Mouse (Mus musculus): Measurements from ENCODE around the gene Rexo1. TPM values are rescaled to one million over a fixed set of nuclear protein-coding genes. Genes with fewer than 3 reads are reported as not detected.
"Not testable (repeated sequence)": the region's sequence is repeated elsewhere in the genome, so short reads cannot be mapped to it uniquely, and the experiment has no call there.

Rexo1 gene
- polyA plus RNA-seq (2015; fragmentation: Nextera tagmentation; extraction: Ambion mirVana): 29.5 TPM in 2 replicates

DNA sequence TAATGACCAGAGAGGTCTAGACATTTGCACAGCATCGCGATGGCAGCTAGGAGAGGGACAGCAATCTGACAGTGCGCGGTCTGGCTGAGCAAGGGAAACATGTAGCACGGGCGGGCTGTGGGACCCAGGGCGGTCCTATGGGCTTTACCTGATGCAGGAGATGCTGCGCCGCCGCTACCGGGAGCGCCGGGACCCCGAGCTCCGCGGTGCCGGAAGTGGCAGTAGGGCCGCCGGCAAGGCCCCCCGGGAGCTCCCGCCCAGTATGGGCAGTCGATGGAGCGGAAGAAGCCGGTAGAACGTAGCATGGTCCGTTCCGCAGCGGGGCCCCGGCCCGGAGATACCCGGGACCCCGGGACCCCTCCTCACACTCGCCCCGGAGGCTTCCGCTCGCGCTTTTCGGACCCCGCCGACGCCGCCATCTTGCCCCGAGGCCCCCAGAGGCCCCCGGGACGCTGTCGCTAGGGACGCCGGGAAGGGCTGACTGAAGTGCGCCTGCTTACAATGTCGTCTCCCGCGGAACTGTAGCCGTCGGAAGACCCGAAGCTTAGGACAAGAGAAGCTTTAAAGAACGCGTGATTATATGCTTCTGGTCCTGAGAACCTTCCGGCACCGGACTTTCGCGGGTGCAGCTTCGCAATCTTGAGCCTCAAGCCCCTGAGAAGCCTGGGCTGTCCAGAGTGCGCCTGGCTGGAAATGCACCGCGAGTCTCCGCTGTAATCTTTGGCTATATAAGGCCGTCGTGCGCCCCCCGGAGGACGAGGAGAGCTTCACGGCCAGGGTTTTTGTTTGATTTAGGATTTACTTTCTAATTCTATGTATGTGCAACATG, at the start of gene Rexo1:
Gene Rexo1, minus strand, starts transcription at position 445 of the 829 bp plus-strand sequence.
- peaks cover 51% of the 10 kb centered on the region for H3K4me1 ChIP-seq

DNA sequence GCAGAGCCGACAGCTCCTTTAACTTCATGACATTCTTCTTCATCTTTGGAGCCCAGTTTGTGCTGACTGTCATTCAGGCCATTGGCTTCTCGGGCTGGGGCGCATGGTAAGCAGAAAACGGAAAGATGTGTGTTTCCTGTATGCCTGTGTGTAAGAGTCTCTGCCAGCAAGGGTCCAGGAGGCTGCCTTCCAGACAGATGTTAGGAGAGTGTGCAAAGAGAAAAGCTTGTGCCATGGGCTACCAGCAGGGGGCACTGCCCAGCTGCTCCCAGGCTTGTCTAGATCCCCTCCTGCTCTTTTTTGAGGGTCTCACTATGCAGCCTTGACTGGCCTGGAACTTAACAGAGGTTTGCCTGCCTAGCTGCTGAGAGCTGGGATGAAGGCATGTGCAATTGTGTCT, 49.7 kb upstream of the Rexo1 start:
- H3K9me3 ChIP-seq (replicated peaks): no peaks in the 10 kb centered on the region
- H3K4me1 ChIP-seq: no peaks in the 10 kb centered on the region
- no peak overlapping the region for H3K27ac ChIP-seq (replicated peaks)
- no peak for ATAC-seq (ENCODE audit: low FRiP score)
- H3K36me3 ChIP-seq: peaks cover 82% of the 10 kb centered on the region
- no peak overlapping the region for H3K4me3 ChIP-seq (replicated peaks)
- H3K27me3 ChIP-seq (replicated peaks): no peaks in the 10 kb centered on the region
- WGBS: 83% methylated on average over 4 of the region's 4 CpGs
- no peak overlapping the region for H3K9ac ChIP-seq (replicated peaks)
- no peak overlapping the region for H3K4me2 ChIP-seq

More for the DNA sequence above, at the start of gene Rexo1:
- no peaks in the 10 kb centered on the region for H3K9me3 ChIP-seq (replicated peaks)
- H3K27me3 ChIP-seq (replicated peaks): no peaks in the 10 kb centered on the region
- WGBS: 0% methylated on average over 69 of the region's 72 CpGs
- H3K36me3 ChIP-seq: no peaks in the 10 kb centered on the region
- peak within 1 kb of the TSS; percentile 94 for H3K27ac ChIP-seq (replicated peaks)
- peak within 1 kb of the TSS; percentile 82 for H3K4me2 ChIP-seq
- peak within 1 kb of the TSS; percentile 90 for H3K9ac ChIP-seq (replicated peaks)
- H3K4me3 ChIP-seq (replicated peaks): peak within 1 kb of the TSS; percentile 98
- peak; percentile 83 for ATAC-seq (ENCODE audit: low FRiP score)

DNA sequence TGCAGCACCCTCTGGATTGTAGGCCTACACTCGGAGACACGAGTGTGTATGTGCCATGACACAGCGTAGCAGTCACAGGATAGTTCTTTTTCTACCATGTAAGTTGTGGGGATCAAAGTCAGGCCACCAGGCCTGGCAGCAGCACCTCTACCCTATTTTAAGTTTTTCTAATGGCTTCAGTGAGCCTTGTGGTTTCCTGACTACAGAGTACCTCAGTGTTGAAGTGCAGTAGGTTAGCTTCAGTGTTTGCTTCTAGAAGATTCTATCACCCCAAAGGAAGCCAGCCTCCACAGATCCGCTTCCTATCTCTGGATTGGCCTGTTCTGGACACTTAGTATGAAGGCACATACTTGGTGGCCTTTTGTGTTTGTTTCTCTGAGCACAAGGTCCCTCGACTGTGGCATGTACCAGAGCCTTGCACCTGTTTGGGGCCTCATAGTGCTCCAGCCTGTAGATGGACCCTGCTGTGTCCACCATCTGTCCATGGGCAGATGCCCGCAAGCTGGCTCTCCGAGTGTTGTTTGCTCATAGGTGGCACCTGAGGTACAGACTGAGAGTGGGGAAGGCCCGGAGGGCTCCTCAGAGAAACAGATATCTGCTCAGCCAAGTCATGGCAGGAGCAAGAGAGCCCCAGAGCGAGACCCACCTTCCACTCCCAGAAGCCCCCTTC, 48.9 kb upstream of the Rexo1 start:
- Histone ChIP-seq H3K9me3 (replicated peaks) (no peaks in the 10 kb centered on the region), H3K27me3 (replicated peaks) (no peaks in the 10 kb centered on the region), H3K9ac (replicated peaks) (no peak overlapping the region), H3K36me3 (peaks cover 75% of the 10 kb centered on the region), H3K4me1 (no peaks in the 10 kb centered on the region), H3K27ac (replicated peaks) (no peak overlapping the region), H3K4me3 (replicated peaks) (no peak overlapping the region), H3K4me2 (no peak overlapping the region)
- ATAC-seq (ENCODE audit: low FRiP score): no peak
- 93% methylated on average over 9 of the region's 9 CpGs for WGBS

DNA sequence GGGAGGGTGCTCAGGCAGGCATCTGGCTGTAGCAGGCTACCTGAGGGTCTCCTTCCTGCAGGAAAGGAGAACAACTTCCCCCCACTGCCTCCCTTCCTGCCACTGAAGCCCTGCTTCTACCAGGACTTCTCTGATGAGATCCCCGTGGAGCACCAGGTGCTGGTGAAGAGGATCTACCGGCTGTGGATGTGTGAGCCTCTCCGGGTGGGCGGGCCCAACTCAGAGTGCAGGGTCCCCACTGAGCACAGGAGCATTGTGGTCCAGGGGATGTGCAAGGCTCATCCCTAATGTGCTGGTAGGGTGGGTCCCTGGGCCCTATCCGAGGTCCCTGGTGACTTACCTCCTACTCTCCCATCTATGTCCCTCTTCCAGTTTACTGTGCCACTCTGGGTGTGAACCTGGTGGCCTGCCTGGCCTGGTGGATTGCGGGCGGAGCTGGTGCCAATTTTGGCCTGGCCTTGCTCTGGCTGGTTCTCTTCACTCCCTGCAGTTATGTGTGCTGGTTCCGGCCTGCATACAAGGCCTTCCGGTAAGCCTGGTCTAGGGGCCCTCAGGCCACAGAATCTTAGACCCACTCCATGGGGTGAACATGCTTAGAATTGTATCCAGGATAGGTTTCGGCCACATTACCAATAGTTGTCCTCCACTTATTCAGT, 48.0 kb upstream of the Rexo1 start:
- Histone ChIP-seq H3K4me3 (replicated peaks) (no peak overlapping the region), H3K9ac (replicated peaks) (no peak overlapping the region), H3K27me3 (replicated peaks) (no peaks in the 10 kb centered on the region), H3K27ac (replicated peaks) (no peak overlapping the region), H3K4me2 (no peak overlapping the region), H3K4me1 (peaks cover 6% of the 10 kb centered on the region), H3K9me3 (replicated peaks) (no peaks in the 10 kb centered on the region), H3K36me3 (peaks cover 67% of the 10 kb centered on the region)
- 90% methylated on average over 10 of the region's 10 CpGs for WGBS
- no peak for ATAC-seq (ENCODE audit: low FRiP score)

DNA sequence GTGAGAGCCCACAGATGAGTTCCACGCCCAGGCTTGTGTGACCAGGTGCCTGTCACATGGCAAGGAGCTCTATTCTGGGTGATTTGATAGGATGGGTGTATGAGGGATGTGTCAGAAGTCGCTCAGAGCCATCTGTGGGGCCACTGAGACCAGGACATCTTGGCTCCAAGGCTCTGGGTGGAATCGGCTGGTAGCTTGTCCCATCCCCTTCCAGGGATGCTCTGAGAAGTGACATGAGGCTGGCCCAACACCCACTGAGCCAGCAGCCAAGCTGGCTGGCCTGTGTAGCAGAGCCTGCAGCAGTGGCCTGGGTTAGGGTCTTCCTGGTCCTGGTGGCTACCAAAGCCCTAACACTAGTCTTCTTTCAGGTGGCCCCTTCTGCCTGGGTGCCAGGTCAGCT, 47.1 kb upstream of the Rexo1 start:
- no peak overlapping the region for H3K9ac ChIP-seq (replicated peaks)
- peaks cover 16% of the 10 kb centered on the region for H3K4me1 ChIP-seq
- no peak overlapping the region for H3K27ac ChIP-seq (replicated peaks)
- no peak for ATAC-seq (ENCODE audit: low FRiP score)
- H3K4me3 ChIP-seq (replicated peaks): no peak overlapping the region
- H3K4me2 ChIP-seq: no peak overlapping the region
- H3K9me3 ChIP-seq (replicated peaks): no peaks in the 10 kb centered on the region
- H3K36me3 ChIP-seq: peaks cover 57% of the 10 kb centered on the region
- H3K27me3 ChIP-seq (replicated peaks): no peaks in the 10 kb centered on the region
- 90% methylated on average over 3 of the region's 3 CpGs for WGBS

DNA sequence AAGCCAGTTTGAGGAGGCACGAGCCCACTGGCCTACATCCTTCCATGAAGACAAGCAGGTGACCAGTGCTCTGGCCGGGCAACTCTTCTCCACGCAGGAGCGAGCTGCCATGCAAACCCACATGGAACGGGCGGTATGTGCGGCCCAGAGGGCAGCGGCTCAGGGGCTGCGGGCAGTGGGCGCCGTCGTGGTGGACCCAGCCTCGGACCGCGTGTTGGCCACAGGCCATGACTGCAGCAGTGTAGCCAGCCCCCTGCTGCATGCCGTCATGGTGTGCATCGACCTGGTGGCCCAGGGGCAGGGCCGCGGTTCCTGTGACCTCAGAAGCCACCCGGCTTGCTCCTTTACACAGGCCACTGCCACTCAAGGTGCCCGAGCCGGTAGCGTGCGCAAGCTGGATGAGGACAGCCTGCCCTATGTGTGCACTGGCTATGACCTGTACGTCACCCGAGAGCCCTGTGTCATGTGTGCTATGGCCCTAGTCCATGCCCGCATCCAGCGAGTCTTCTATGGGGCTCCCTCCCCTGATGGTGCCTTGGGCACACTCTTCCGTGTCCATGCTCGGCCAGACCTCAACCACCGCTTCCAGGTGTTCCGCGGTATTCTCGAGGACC, 45.5 kb upstream of the Rexo1 start:
- no peaks in the 10 kb centered on the region for H3K27me3 ChIP-seq (replicated peaks)
- H3K4me3 ChIP-seq (replicated peaks): no peak overlapping the region
- H3K36me3 ChIP-seq: peaks cover 46% of the 10 kb centered on the region
- peaks cover 22% of the 10 kb centered on the region for H3K4me1 ChIP-seq
- H3K9ac ChIP-seq (replicated peaks): no peak overlapping the region
- no peaks in the 10 kb centered on the region for H3K9me3 ChIP-seq (replicated peaks)
- H3K27ac ChIP-seq (replicated peaks): no peak overlapping the region
- H3K4me2 ChIP-seq: no peak overlapping the region
- WGBS: 96% methylated on average over 34 of the region's 34 CpGs
- ATAC-seq (ENCODE audit: low FRiP score): no peak

DNA sequence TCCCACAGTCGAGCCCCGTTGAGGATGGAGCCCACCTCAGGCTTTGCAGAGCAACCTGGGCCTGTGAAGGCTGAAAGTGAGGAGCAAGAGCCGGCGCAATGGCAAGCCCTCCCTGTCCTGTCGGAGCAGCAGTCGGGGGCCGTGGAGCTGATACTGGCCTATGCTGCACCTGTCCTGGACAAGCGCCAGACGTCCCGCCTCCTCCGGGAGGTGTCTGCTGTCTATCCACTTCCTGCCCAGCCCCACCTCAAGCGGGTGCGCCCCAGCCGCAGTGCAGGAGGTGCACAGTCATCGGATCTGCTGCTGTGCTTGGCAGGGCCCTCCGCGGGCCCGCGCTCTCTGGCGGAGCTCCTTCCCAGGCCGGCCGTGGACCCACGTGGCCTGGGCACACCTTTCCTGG, 44.9 kb upstream of the Rexo1 start:
- Histone ChIP-seq H3K4me1 (peaks cover 22% of the 10 kb centered on the region), H3K27ac (replicated peaks) (no peak overlapping the region), H3K4me3 (replicated peaks) (no peak overlapping the region), H3K27me3 (replicated peaks) (no peaks in the 10 kb centered on the region), H3K9me3 (replicated peaks) (no peaks in the 10 kb centered on the region), H3K36me3 (peaks cover 41% of the 10 kb centered on the region), H3K4me2 (no peak overlapping the region), H3K9ac (replicated peaks) (no peak overlapping the region)
- WGBS: 93% methylated on average over 23 of the region's 23 CpGs
- ATAC-seq (ENCODE audit: low FRiP score): no peak

DNA sequence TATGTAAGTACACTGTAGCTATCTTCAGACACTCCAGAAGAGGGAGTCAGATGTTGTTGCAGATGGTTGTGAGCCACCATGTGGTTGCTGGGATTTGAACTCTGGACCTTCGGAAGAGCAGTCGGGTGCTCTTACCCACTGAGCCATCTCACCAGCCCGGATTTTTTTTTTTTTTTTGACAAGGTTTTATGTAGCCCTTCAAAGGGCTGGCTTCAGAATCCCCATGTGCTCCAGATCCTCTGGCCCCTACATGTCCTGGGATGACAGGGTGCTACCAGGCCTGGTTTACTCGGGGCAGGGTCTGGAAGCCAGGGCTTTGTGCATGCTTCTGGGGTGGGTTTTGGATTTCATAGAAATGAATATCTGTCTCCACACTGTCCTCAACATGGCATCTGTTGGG, 44.4 kb upstream of the Rexo1 start, which contains the start of gene Gm49322:
Gene Gm49322, plus strand, starts transcription at position 301 of the 400 bp plus-strand sequence.
- H3K4me1 ChIP-seq: peaks cover 22% of the 10 kb centered on the region
- H3K4me3 ChIP-seq (replicated peaks); ATAC-seq (ENCODE audit: low FRiP score); H3K4me2 ChIP-seq; H3K9me3 ChIP-seq (replicated peaks); H3K9ac ChIP-seq (replicated peaks); H3K27me3 ChIP-seq (replicated peaks); H3K27ac ChIP-seq (replicated peaks): not testable (repeated sequence)
- peaks cover 41% of the 10 kb centered on the region for H3K36me3 ChIP-seq
- 86% methylated on average over 4 of the region's 4 CpGs for WGBS

DNA sequence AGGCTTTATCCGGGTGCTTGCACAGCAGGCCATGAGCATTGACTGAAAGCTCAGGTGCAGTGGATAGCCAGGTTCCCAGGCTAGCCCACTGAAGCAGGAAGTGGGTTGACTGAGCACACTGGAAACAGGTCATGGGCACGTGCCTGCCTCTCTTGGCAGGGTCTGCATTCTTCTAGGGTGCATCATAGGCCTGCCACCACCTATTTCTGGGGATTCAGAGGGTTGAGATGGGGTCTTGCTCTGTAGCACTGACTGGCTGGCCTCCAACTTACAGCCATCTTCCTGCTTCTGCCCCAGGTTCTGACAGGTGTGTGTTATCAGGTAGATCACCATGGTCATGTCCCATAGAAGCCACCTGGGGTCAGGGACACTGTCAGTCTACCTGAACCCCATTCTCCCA, 43.6 kb upstream of the Rexo1 start:
- 96% methylated on average over 2 of the region's 2 CpGs for WGBS
- Histone ChIP-seq H3K27me3 (replicated peaks) (no peaks in the 10 kb centered on the region), H3K4me2 (no peak overlapping the region)

DNA sequence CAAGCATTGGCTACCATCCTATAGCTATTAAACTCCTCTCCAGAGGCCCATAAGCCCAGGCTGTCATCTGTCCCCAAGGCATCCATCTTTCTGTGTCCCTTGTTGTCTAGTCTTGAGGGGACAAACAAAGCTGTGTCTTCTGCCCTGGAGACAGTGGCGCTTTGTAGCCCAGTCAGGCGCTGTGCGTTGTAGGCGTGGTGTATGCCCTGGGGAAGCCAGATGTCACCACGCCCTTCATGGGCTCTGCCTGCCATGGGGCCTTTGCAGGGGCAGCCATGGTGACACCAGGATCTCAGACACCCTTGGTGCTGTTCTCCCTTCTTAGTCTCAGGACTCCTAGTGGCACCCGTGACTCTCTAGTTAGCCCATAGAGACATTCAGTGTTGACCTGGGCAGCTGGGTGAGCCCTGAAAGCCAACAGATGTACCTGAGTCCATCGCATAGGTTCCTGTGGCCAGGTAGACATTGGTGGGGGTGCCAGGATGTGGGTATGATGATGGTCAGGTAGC, 42.7 kb upstream of the Rexo1 start:
- H3K4me2 ChIP-seq: peak overlapping the region; percentile 93
- H3K27ac ChIP-seq (replicated peaks): no peak overlapping the region
- 81% methylated on average over 7 of the region's 7 CpGs for WGBS
- H3K27me3 ChIP-seq (replicated peaks): no peaks in the 10 kb centered on the region
- H3K4me3 ChIP-seq (replicated peaks): peak overlapping the region; percentile 78
- no peak for ATAC-seq (ENCODE audit: low FRiP score)
- H3K9me3 ChIP-seq (replicated peaks): no peaks in the 10 kb centered on the region
- peaks cover 22% of the 10 kb centered on the region for H3K4me1 ChIP-seq
- H3K36me3 ChIP-seq: peaks cover 31% of the 10 kb centered on the region
- H3K9ac ChIP-seq (replicated peaks): peak overlapping the region; percentile 71

More for the DNA sequence above, 43.6 kb upstream of the Rexo1 start:
- no peak overlapping the region for H3K4me3 ChIP-seq (replicated peaks)
- no peaks in the 10 kb centered on the region for H3K9me3 ChIP-seq (replicated peaks)
- peaks cover 41% of the 10 kb centered on the region for H3K36me3 ChIP-seq
- H3K4me1 ChIP-seq: peaks cover 22% of the 10 kb centered on the region
- no peak overlapping the region for H3K9ac ChIP-seq (replicated peaks)
- no peak overlapping the region for H3K27ac ChIP-seq (replicated peaks)
- no peak for ATAC-seq (ENCODE audit: low FRiP score)

DNA sequence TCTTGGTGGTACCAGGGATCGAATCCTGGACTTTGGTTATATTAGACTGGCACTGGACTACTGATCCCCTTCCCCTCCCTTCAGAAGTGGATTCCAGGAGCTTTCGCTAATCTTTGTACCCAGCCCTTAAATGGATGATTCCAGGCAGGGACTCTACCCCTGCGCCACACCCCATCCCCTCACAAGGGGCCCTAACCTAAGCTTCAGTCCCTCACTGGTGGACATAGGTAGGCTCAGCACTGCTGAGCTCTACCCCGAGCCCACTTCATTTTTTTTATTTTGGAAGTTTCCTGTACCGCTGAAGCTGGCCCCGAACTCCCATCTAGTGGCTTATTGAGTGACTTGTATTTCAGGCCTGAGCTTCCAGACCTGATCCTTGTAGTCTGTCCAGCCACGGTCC, 42.0 kb upstream of the Rexo1 start:
- 34% methylated on average over 7 of the region's 7 CpGs for WGBS
- H3K9me3 ChIP-seq (replicated peaks): no peaks in the 10 kb centered on the region
- H3K27me3 ChIP-seq (replicated peaks): no peaks in the 10 kb centered on the region
- H3K4me1 ChIP-seq: peaks cover 22% of the 10 kb centered on the region
- ATAC-seq (ENCODE audit: low FRiP score): peak; percentile 6; the same call in 1 of the 2 replicates
- H3K4me3 ChIP-seq (replicated peaks): peak overlapping the region; percentile 78
- H3K9ac ChIP-seq (replicated peaks): peak overlapping the region; percentile 71
- H3K4me2 ChIP-seq: peak overlapping the region; percentile 93
- H3K36me3 ChIP-seq: peaks cover 24% of the 10 kb centered on the region
- H3K27ac ChIP-seq (replicated peaks): peak overlapping the region; percentile 97

Measured in neural tube, embryonic 15.5 days (tissue).